Mouse (Mus musculus): ENCODE measurements at regions not wholly inside any gene's neighbourhood (a gene's known extent, or its start where the extent isn't known, plus 50 kb on each side); places are given as distances from the start of the nearest gene placed in this dataset.
A peak's percentile ranks its signal among the peaks of the same experiment; 100 is the strongest.

DNA sequence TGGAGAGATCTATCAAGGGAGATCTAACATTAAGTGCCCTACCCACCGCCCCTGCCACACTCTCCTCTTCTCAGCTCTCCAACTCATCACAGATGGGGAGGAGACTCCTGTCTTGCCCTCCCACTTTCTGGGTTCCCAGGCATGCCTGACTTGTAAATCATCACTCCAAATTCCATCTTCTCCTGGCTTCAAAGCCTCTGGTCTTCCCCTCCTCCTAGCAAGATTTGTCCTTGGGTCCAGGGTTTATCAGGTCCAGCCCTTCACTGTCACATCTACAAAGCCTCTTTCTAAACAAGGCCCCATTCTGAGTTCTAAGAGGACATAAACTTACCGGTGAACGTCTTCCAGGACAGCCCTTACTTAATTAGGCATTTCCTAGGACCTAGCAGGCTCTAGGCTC, 73.3 kb upstream of the Col5a1 start:
- TF ChIP-seq POLR2A (IDR thresholded peaks at IDR 0.05; ENCODE audit: low read depth, low read length) (no peak), CTCF (conservative IDR thresholded peaks at IDR 0.05; ENCODE audit: insufficient read depth, insufficient read length, low read depth, low read length) (no peak)
- 52% methylated on average over 3 of the region's 3 CpGs for WGBS
- Histone ChIP-seq H3K36me3 (ENCODE audit: control insufficient read depth, insufficient read depth, low read length) (no peaks in the 10 kb centered on the region), H3K4me3 (ENCODE audit: insufficient read depth, low read depth, low read length) (no peak overlapping the region), H3K27me3 (replicated peaks; ENCODE audit: control insufficient read depth, insufficient read depth, low read length) (no peaks in the 10 kb centered on the region), H3K27ac (ENCODE audit: insufficient read depth, low read depth, low read length) (no peak overlapping the region), H3K4me1 (ENCODE audit: control insufficient read depth, insufficient read depth, low read length) (no peaks in the 10 kb centered on the region)
- no peak for DNase-seq

DNA sequence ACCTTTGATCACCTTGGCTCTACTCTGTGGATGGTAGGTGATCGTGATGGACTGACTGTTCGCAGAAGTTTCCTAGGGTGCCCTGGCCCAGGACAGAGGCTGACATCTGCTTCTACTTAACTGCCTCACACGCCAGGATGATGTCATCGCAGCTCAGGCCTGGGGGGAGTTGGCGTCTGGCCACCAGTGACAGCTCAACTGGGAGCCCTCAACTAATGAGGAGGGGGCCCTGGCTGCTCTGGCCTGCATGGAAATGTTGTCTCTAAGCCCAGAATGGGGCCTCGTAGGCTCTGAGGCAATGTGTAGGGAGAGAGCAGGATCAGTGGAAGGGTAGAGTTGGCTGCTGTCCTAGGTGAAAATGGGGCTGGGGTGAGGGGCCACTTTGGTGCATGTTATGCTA, 72.9 kb upstream of the Col5a1 start:
- no peaks in the 10 kb centered on the region for H3K36me3 ChIP-seq (ENCODE audit: control insufficient read depth, insufficient read depth, low read length)
- H3K27ac ChIP-seq (ENCODE audit: insufficient read depth, low read depth, low read length): no peak overlapping the region
- DNase-seq: no peak

DNA sequence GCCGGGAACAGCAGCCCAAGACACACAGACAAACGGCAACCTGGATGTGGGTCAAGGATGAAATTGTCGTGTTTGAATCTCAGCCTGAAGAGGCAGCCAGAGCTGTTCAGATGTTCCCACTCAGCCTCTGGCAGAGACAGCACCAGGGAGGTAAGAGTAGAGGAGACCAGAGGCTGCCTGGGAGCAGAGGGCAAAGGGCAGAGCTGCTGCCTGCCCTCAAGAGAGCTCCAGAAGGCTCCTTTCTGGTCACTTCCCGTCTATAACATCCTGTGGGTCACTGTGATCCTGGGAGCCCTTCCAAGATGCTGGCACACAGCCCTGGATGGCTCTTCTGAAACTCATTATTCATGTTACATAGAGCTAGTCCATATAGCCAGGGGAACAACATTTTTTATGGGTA, 67.6 kb upstream of the Col5a1 start:
- Histone ChIP-seq H3K27me3 (replicated peaks; ENCODE audit: control insufficient read depth, insufficient read depth, low read length) (no peaks in the 10 kb centered on the region), H3K4me3 (ENCODE audit: insufficient read depth, low read depth, low read length) (no peak overlapping the region), H3K4me1 (ENCODE audit: control insufficient read depth, insufficient read depth, low read length) (no peaks in the 10 kb centered on the region), H3K36me3 (ENCODE audit: control insufficient read depth, insufficient read depth, low read length) (no peaks in the 10 kb centered on the region), H3K27ac (ENCODE audit: insufficient read depth, low read depth, low read length) (no peak overlapping the region)
- TF ChIP-seq CTCF (conservative IDR thresholded peaks at IDR 0.05; ENCODE audit: insufficient read depth, insufficient read length, low read depth, low read length) (no peak), POLR2A (IDR thresholded peaks at IDR 0.05; ENCODE audit: low read depth, low read length) (no peak)
- 40% methylated on average over 4 of the region's 4 CpGs for WGBS
- DNase-seq: peak; percentile 62

More for the DNA sequence above, 72.9 kb upstream of the Col5a1 start:
- 70% methylated on average over 6 of the region's 6 CpGs for WGBS
- TF ChIP-seq POLR2A (IDR thresholded peaks at IDR 0.05; ENCODE audit: low read depth, low read length): no peak
- TF ChIP-seq CTCF (conservative IDR thresholded peaks at IDR 0.05; ENCODE audit: insufficient read depth, insufficient read length, low read depth, low read length): no peak
- Histone ChIP-seq H3K27me3 (replicated peaks; ENCODE audit: control insufficient read depth, insufficient read depth, low read length) (no peaks in the 10 kb centered on the region), H3K4me1 (ENCODE audit: control insufficient read depth, insufficient read depth, low read length) (no peaks in the 10 kb centered on the region), H3K4me3 (ENCODE audit: insufficient read depth, low read depth, low read length) (no peak overlapping the region)

DNA sequence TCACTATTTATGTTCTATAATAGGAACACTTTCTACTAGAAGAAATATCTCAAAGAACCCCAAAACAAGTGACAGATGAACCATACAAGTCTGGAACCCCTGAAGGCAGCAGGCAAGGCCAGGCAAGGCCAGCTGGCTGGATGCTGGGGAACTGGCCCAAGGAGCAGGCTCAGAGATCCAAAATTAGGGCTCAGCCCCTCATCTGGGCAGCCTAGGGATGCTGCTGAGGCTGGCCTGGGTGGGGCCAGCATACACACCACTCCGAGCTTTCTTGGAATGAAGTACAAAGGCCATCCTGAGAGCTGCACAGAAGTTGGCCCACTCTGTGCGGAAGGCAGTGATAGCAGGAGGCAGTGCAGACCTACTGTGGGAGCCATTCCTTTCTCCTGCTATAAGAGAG, 59.4 kb upstream of the Col5a1 start:
- WGBS: 85% methylated on average over 2 of the region's 2 CpGs
- TF ChIP-seq CTCF (conservative IDR thresholded peaks at IDR 0.05; ENCODE audit: insufficient read depth, insufficient read length, low read depth, low read length): no peak
- no peak for TF ChIP-seq POLR2A (IDR thresholded peaks at IDR 0.05; ENCODE audit: low read depth, low read length)
- no peak for DNase-seq

DNA sequence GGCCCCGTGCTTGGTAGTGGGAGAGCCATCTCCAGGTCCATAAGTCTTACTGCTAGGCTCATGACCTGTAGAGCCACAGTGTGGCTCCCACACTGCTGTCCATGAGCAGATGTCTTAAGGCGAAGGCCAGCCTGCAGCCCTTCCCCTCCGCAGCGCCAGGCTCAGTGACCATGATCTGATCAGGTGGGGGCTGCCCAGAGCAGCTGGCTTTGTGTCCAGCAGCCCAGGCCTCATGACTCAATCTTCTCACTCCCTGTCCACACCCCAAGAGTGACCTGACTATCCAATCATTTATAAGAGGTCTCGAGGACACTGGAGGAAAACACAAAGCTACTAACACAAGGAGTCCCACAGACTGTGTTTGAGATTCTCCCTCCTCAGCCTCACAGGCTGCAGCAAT, 58.6 kb upstream of the Col5a1 start:
- no peak overlapping the region for H3K27ac ChIP-seq (ENCODE audit: insufficient read depth, low read depth, low read length)
- H3K4me3 ChIP-seq (ENCODE audit: insufficient read depth, low read depth, low read length): no peak overlapping the region
- H3K27me3 ChIP-seq (replicated peaks; ENCODE audit: control insufficient read depth, insufficient read depth, low read length): no peaks in the 10 kb centered on the region
- no peak for DNase-seq
- no peaks in the 10 kb centered on the region for H3K4me1 ChIP-seq (ENCODE audit: control insufficient read depth, insufficient read depth, low read length)
- no peaks in the 10 kb centered on the region for H3K36me3 ChIP-seq (ENCODE audit: control insufficient read depth, insufficient read depth, low read length)
- 77% methylated on average over 5 of the region's 5 CpGs for WGBS
- TF ChIP-seq CTCF (conservative IDR thresholded peaks at IDR 0.05; ENCODE audit: insufficient read depth, insufficient read length, low read depth, low read length) (no peak), POLR2A (IDR thresholded peaks at IDR 0.05; ENCODE audit: low read depth, low read length) (no peak)

More for the DNA sequence above, 59.4 kb upstream of the Col5a1 start:
- Histone ChIP-seq H3K36me3 (ENCODE audit: control insufficient read depth, insufficient read depth, low read length) (no peaks in the 10 kb centered on the region), H3K4me3 (ENCODE audit: insufficient read depth, low read depth, low read length) (no peak overlapping the region), H3K27ac (ENCODE audit: insufficient read depth, low read depth, low read length) (no peak overlapping the region), H3K4me1 (ENCODE audit: control insufficient read depth, insufficient read depth, low read length) (no peaks in the 10 kb centered on the region), H3K27me3 (replicated peaks; ENCODE audit: control insufficient read depth, insufficient read depth, low read length) (no peaks in the 10 kb centered on the region)

DNA sequence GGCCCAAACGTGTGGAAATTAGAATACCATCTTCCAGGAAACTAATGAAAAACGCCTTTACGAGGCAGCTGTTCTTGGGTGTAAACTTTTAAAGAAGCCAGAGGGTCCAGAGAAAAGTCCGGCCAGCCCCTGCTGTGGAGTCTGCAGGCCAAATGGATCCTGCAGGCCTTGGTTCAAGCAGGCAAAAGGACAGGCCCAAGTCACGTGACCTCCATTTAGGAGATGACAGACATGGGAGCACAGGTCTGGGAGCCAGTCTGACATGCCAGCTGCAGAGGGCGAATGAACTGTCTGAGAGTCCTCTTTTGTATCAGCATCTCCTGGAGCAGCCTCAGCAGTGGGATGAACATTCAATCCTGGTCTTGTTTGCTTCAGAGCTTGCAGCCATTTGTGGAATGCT, 58.0 kb upstream of the Col5a1 start:
- no peak overlapping the region for H3K4me3 ChIP-seq (ENCODE audit: insufficient read depth, low read depth, low read length)
- no peak for DNase-seq
- no peak overlapping the region for H3K27ac ChIP-seq (ENCODE audit: insufficient read depth, low read depth, low read length)
- no peaks in the 10 kb centered on the region for H3K36me3 ChIP-seq (ENCODE audit: control insufficient read depth, insufficient read depth, low read length)
- 72% methylated on average over 6 of the region's 6 CpGs for WGBS
- TF ChIP-seq CTCF (conservative IDR thresholded peaks at IDR 0.05; ENCODE audit: insufficient read depth, insufficient read length, low read depth, low read length) (no peak), POLR2A (IDR thresholded peaks at IDR 0.05; ENCODE audit: low read depth, low read length) (no peak)
- H3K4me1 ChIP-seq (ENCODE audit: control insufficient read depth, insufficient read depth, low read length): no peaks in the 10 kb centered on the region
- H3K27me3 ChIP-seq (replicated peaks; ENCODE audit: control insufficient read depth, insufficient read depth, low read length): no peaks in the 10 kb centered on the region

DNA sequence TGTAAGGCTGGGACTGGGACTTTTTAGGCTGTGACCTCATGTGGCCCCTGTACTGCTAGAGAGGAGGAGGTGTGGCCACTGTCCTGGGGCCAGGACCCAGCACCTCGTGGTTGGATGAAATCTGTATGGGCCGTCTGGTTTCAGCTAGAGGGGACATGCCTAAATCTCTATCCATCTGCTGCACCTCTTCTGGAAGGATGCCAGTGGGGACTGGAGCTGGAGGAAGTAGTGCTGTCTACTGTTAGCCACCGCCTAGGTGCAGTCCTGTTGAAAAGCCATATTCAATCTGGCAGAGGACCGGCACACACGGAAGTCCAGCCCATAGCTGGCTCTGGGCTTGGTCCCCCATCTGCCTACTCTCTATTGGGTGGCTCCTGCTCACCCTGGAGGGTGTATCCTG, 56.7 kb upstream of the Col5a1 start:
- Histone ChIP-seq H3K27ac (ENCODE audit: insufficient read depth, low read depth, low read length) (no peak overlapping the region), H3K36me3 (ENCODE audit: control insufficient read depth, insufficient read depth, low read length) (no peaks in the 10 kb centered on the region), H3K4me1 (ENCODE audit: control insufficient read depth, insufficient read depth, low read length) (no peaks in the 10 kb centered on the region), H3K4me3 (ENCODE audit: insufficient read depth, low read depth, low read length) (no peak overlapping the region), H3K27me3 (replicated peaks; ENCODE audit: control insufficient read depth, insufficient read depth, low read length) (no peaks in the 10 kb centered on the region)
- TF ChIP-seq POLR2A (IDR thresholded peaks at IDR 0.05; ENCODE audit: low read depth, low read length) (no peak), CTCF (conservative IDR thresholded peaks at IDR 0.05; ENCODE audit: insufficient read depth, insufficient read length, low read depth, low read length) (no peak)
- WGBS: 66% methylated on average over 5 of the region's 5 CpGs
- DNase-seq: no peak

DNA sequence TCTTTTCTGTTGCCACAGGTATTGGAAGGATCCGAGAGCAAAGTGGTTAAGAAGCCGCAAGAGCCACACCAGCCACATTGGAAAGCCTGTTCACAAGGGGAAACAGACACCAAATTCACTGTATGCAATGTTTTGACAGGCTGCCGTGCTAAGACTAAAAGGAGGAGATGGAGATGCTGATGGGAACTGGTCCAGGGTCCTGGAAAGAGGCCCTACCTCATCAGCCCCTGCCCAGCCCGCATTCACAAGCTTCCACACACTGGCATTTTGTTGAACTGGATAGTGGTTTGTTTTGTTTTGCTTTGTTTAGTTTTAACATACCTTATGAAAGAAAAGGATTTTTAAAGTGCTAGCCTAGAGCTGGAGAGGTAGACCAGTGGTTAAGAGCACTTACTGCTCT, 51.3 kb upstream of the Col5a1 start:
- Histone ChIP-seq H3K27ac (ENCODE audit: insufficient read depth, low read depth, low read length) (no peak overlapping the region), H3K4me3 (ENCODE audit: insufficient read depth, low read depth, low read length) (no peak overlapping the region), H3K4me1 (ENCODE audit: control insufficient read depth, insufficient read depth, low read length) (no peaks in the 10 kb centered on the region), H3K36me3 (ENCODE audit: control insufficient read depth, insufficient read depth, low read length) (no peaks in the 10 kb centered on the region), H3K27me3 (replicated peaks; ENCODE audit: control insufficient read depth, insufficient read depth, low read length) (no peaks in the 10 kb centered on the region)
- WGBS: 92% methylated on average over 4 of the region's 4 CpGs
- DNase-seq: no peak
- TF ChIP-seq CTCF (conservative IDR thresholded peaks at IDR 0.05; ENCODE audit: insufficient read depth, insufficient read length, low read depth, low read length): no peak
- TF ChIP-seq POLR2A (IDR thresholded peaks at IDR 0.05; ENCODE audit: low read depth, low read length): no peak

All from kidney, adult 2 months (tissue).